Mouse (Mus musculus): ENCODE measurements around the gene Tlx3.

The Tlx3 gene

GRCm38 (mm10) chr11:33196447-33197132 lies 6.8 kb downstream of the Tlx3 start:
- peak; percentile 44 for DNase-seq

GRCm38 (mm10) chr11:33195531-33196446 lies 7.6 kb downstream of the Tlx3 start:
- DNase-seq: no peak

- DNase-seq: no peak
Observed at GRCm38 (mm10) chr11:33195061-33195460, 8.3 kb downstream of the Tlx3 start.

GRCm38 (mm10) chr11:33193695-33194094 lies 9.7 kb downstream of the Tlx3 start:
- no peak for DNase-seq

- no peak for DNase-seq
Observed at GRCm38 (mm10) chr11:33181804-33182203, 21.6 kb downstream of the Tlx3 start.

- no peak for DNase-seq
Observed at GRCm38 (mm10) chr11:33180701-33181116, 22.7 kb downstream of the Tlx3 start.

- no peak for DNase-seq
Observed at GRCm38 (mm10) chr11:33179802-33180201, 23.6 kb downstream of the Tlx3 start.

GRCm38 (mm10) chr11:33176525-33177245 lies 26.7 kb downstream of the Tlx3 start:
- peak; percentile 56 for DNase-seq

GRCm38 (mm10) chr11:33175768-33176167 lies 27.6 kb downstream of the Tlx3 start:
- DNase-seq: no peak

GRCm38 (mm10) chr11:33170489-33170888 lies 32.9 kb downstream of the Tlx3 start:
- peak; percentile 51 for DNase-seq

GRCm38 (mm10) chr11:33162998-33163506 lies 40.3 kb downstream of the Tlx3 start, which contains the start of gene Npm1:
Gene Npm1 (minus strand): TSS chr11:33163206.
- DNase-seq: peak; percentile 100

GRCm38 (mm10) chr11:33162211-33162997 lies 41.0 kb downstream of the Tlx3 start:
- DNase-seq: peak; percentile 57

- DNase-seq: no peak
Observed at GRCm38 (mm10) chr11:33159741-33160140, 43.6 kb downstream of the Tlx3 start.

- DNase-seq: no peak
Observed at GRCm38 (mm10) chr11:33157453-33158196, 45.8 kb downstream of the Tlx3 start.

- no peak for DNase-seq
Observed at GRCm38 (mm10) chr11:33156436-33157015, 46.9 kb downstream of the Tlx3 start.

GRCm38 (mm10) chr11:33154459-33154858 lies 48.9 kb downstream of the Tlx3 start:
- DNase-seq: no peak

GRCm38 (mm10) chr11:33152997-33153396 lies 50.4 kb downstream of the Tlx3 start:
- DNase-seq: no peak

- no peak for DNase-seq
Observed at GRCm38 (mm10) chr11:33151780-33152145, 51.6 kb downstream of the Tlx3 start.

- DNase-seq: no peak
Observed at GRCm38 (mm10) chr11:33151128-33151779, 52.1 kb downstream of the Tlx3 start.

All from cerebellum, adult 8-10 months (tissue).